Mouse (Mus musculus): ENCODE measurements at regions not wholly inside any gene's neighbourhood (a gene's known extent, or its start where the extent isn't known, plus 50 kb on each side); places are given as distances from the start of the nearest gene placed in this dataset.
A peak's percentile ranks its signal among the peaks of the same experiment; 100 is the strongest.

DNA sequence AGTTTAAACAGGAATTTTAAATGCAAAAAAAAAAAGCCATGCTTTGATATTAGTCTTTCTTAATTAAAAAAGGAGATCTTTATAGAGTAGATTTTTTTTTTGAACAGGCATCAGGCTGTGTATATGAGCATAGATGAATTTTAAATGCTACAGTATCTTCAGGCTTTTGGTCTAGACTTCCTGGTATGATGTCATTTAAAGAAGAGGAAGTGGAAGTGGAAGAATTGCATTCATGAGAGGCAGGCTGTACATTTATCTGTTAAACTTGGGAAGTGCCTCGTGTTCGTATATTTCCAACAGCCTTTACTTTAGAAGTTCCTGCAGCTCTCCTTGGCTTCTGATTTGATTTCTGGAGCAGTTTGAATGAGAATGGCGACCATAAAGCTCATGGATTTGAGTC lies 95.8 kb upstream of the Mgmt start:
- peak; percentile 52; the same call in 1 of the 2 replicates for ATAC-seq (replicated peaks; ENCODE audit: low read depth, poor library complexity, severe bottlenecking)

DNA sequence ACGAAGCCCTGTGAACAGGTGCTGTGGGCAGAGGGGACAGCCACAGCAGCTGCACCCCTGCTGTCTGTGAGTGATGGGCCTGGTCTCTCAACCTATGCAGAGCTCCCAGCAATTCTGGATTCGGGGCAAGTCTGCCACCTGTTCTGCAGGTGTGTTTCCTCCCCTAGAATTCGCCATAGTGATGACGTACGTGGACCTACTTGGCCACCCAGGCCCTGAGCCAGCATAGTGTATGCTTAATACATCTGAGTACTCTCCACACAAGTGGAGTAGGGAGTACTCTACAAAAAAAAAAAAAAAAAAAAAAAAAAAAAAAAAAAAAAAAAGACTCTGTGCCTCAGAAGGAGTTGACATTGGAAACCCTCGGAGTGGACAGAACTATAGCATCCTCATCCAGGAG lies 87.3 kb upstream of the Mgmt start:
- ATAC-seq (replicated peaks; ENCODE audit: low read depth, poor library complexity, severe bottlenecking), result no peak

GRCm38 (mm10) chr7:136807968-136808367 lies 86.4 kb upstream of the Mgmt start:
- ATAC-seq (replicated peaks; ENCODE audit: low read depth, poor library complexity, severe bottlenecking), result no peak

DNA sequence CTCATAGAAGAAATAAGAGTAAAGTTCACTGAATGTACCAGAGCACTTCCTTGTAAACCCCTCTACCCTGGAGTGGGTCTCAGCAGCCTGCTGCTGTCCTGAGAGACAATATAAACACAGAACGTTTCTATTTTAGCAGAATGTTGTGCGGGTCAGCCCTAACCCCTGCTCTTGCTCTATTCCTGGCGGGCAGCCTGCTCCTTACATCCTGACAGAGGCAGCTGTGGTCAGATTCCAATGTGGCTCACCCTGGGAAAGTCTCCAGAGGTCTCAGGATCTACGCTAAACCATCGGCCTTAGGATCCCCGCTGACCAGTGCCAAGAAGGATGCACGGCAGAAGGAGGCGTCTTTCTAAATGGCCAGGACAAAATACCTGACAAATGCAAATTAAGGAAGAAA lies 84.8 kb upstream of the Mgmt start:
- ATAC-seq (replicated peaks; ENCODE audit: low read depth, poor library complexity, severe bottlenecking), result no peak

- no peak for ATAC-seq (replicated peaks; ENCODE audit: low read depth, poor library complexity, severe bottlenecking)
Observed at GRCm38 (mm10) chr7:136813691-136814325, 80.6 kb upstream of the Mgmt start.

DNA sequence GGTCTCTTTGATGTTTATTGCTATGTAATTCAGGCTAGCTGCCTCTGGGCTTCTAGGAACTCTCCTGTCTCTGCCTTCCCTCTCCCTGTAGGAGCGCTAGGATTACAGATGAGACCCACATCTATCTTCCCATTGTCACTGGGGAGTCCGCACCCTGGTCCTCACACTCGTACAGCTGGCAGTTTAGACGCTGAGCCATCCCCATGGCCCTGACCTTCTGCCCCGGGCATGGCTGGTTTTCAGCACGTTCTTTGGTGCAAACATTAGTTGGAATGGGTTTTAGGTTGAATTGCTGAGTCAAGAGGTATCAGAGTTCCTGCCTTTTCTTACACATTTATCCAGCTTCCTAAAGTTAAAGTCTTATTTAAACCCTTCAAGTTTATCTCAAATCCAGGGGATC lies 79.7 kb upstream of the Mgmt start:
- no peak for ATAC-seq (replicated peaks; ENCODE audit: low read depth, poor library complexity, severe bottlenecking)

DNA sequence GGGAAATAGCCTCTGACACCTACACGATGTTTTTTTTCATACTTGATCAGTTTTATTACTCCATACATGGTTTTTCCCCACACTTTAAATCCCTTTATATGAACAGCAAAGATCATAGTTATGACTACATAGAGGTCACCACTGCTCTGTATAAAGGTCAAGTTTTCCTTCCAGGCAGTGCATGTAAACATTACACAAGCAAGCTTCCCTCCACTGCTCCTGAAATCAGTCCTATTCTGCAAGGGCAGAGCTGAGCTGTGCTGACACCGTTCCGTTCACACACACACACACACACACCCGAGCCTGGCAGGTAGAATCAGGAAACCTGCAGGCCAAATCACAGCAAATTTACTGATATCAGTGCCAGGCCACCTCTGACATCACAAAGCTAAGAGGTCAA lies 74.1 kb upstream of the Mgmt start:
- no peak for ATAC-seq (replicated peaks; ENCODE audit: low read depth, poor library complexity, severe bottlenecking)

- no peak for ATAC-seq (replicated peaks; ENCODE audit: low read depth, poor library complexity, severe bottlenecking)
Observed at GRCm38 (mm10) chr7:136825647-136826046, 68.8 kb upstream of the Mgmt start.

DNA sequence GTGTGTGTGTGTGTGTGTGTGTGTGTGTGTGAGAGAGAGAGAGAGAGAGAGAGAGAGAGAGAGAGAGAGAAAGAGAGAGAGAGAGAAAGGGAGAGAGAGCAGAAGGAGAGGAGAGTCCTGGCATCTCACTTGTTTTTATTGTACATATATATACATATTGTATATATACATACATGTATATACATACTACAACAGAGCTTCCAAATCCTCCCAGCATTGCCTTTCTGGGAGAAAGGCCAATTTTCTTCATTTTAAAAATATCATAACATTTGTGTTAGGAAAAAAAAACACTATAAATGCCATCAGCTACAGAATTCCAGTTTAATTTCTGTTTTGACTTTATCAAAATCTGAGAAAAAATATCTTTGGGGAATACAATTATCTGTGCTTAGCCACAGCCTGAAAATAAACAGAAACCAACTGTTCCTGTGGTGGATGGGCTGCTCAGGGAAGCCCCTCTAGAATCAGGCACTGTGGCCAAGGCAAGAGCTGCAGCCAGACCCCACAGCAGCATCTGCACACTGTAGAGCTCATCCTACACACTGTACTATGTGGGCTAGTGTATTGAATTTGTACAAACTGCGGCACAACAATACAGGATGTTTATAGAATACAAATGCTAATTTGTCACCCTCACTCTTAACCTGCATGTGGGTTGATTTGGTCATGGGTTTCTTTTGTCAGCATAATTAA lies 64.6 kb upstream of the Mgmt start:
- no peak for ATAC-seq (replicated peaks; ENCODE audit: low read depth, poor library complexity, severe bottlenecking)

GRCm38 (mm10) chr7:136832419-136832818 lies 62.0 kb upstream of the Mgmt start:
- ATAC-seq (replicated peaks; ENCODE audit: low read depth, poor library complexity, severe bottlenecking), result no peak

- ATAC-seq (replicated peaks; ENCODE audit: low read depth, poor library complexity, severe bottlenecking), result no peak
Observed at GRCm38 (mm10) chr7:136838971-136839370, 55.4 kb upstream of the Mgmt start.

GRCm38 (mm10) chr7:136840224-136840623 lies 54.2 kb upstream of the Mgmt start:
- no peak for ATAC-seq (replicated peaks; ENCODE audit: low read depth, poor library complexity, severe bottlenecking)

- ATAC-seq (replicated peaks; ENCODE audit: low read depth, poor library complexity, severe bottlenecking), result no peak
Observed at GRCm38 (mm10) chr7:136842751-136843150, 51.7 kb upstream of the Mgmt start.

GRCm38 (mm10) chr7:136844282-136844681 lies 50.1 kb upstream of the Mgmt start:
- ATAC-seq (replicated peaks; ENCODE audit: low read depth, poor library complexity, severe bottlenecking), result no peak
